Mouse (Mus musculus): ENCODE measurements around the gene Fut1.

- no peak for TF ChIP-seq POLR2A (IDR thresholded peaks at IDR 0.05; ENCODE audit: control insufficient read depth, low read depth, low read length)
- no peak for TF ChIP-seq CTCF (IDR thresholded peaks at IDR 0.05; ENCODE audit: control insufficient read depth, insufficient read depth, insufficient replicate concordance, low read depth, low read length)
These were observed 13.2 kb downstream of the Fut1 start for GRCm38 (mm10) chr7:45630064-45630907.

Data from testis, adult 2 months (tissue).